Mouse (Mus musculus) MEL (cell line): ENCODE data around the gene Pafah2.

ENCODE experiments used
- CTCF ChIP-seq, 3 experiments: IDR thresholded peaks in 2 of 3; conservative IDR thresholded peaks in 1 of 3; 2 replicates each; pipeline ENCODE4 v1.5.1; 2011 to 2012; ENCODE audit warnings: low read length in 3 of 3, low read depth in 2 of 3, mild to moderate bottlenecking in 2 of 3, improper control_type of control experiment in 1 of 3, inconsistent platforms in 1 of 3, mixed read lengths in 1 of 3, moderate library complexity in 1 of 3; ENCODE audit not compliant: control insufficient read depth in 1 of 3, insufficient read depth in 1 of 3, poor library complexity in 1 of 3, severe bottlenecking in 1 of 3
- MXI1 ChIP-seq: IDR thresholded peaks from 2 replicates; pipeline ENCODE4 v1.6.1; 2011; ENCODE audit warnings: mild to moderate bottlenecking, low read depth, low read length, improper control_type of control experiment
- ZNF384 ChIP-seq: IDR thresholded peaks from 2 replicates; pipeline ENCODE4 v1.6.1; 2012; ENCODE audit warnings: low read depth, mild to moderate bottlenecking, inconsistent platforms, low read length, improper control_type of control experiment

DNA sequence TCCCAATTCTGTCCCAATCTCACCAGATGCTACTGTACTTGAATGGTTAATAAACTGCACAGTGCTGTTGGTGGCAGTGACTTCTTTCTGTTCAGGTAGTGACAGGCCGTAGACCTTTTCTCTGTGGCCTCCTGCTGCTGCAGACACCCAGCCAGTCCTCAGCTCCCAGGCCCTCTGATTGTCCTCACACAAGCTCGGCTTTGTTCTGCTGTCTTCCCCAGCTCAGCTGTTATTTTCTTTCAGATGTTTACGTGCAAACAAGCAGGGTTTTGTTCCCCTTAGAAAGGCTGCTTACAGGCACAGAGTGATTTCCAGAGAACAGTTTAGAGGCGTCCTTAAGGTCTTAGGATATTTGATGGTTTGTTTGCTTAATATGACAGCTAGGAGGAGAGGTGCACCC is 77.6 kb downstream of the Pafah2 start:
- TF ChIP-seq ZNF384 = no peak
- TF ChIP-seq MXI1 = no peak
- no peak for TF ChIP-seq CTCF (IDR thresholded peaks at IDR 0.05 in 2 of 3, conservative IDR thresholded peaks at IDR 0.05 in 1 of 3; ENCODE audit: control insufficient read depth in 1 of 3, insufficient read depth in 1 of 3, low read depth in 2 of 3, low read length in 3 of 3, poor library complexity in 1 of 3, severe bottlenecking in 1 of 3)
